Mouse (Mus musculus): ENCODE measurements around the gene Lamtor2.

DNA sequence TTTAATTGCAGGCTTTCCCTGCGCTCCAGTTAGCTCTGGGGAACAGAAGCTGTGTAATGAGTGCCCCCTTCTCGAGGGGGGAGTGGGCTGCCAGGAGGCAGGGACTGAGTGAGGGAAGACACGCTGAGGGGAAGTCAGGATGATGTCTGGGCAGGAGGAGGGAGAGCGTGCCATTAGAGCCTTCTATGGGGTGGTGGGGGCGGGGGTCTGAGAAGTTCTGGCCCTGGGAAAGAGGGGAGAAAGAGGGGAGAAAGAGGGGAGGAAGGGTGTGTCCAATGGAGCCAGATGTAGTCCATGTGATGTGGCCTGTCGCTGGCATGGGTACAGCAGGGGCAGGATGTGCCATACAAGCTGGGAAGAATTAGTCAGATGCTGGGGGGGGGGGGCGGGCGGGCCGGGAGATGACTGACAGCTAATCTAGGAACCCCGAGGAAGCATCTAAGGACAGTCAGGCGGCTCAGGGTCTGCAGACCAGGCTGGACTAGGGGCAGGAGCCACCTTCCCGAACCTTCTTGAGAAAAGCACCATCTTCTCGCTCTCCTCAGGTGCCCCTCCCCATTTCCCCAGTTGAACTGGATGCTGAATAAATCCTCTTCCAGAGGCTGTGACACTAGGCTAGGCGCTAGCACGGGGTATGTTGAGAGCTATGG lies 39.9 kb downstream of the Lamtor2 start:
- TF ChIP-seq CTCF (IDR thresholded peaks at IDR 0.05; ENCODE audit: extremely low read depth, insufficient read depth, insufficient read length, insufficient replicate concordance) (no peak), POLR2A (IDR thresholded peaks at IDR 0.05; ENCODE audit: low read depth, low read length) (no peak)

Data from spleen, adult 2 months (tissue).